Mouse (Mus musculus) MEL (cell line): Measurements from ENCODE around the gene Sigmar1. TPM values are rescaled to one million over a fixed set of nuclear protein-coding genes. Genes with fewer than 3 reads are reported as not detected.

ENCODE experiments used
- DNase-seq: peaks from one replicate; pipeline ENCODE4 v3.0.0; 2011; ENCODE audit warnings: low read depth, low spot score
- H3K27ac ChIP-seq: 2 replicates; pipeline ENCODE4 v1.5.1; 2012; ENCODE audit warnings: low read depth, mild to moderate bottlenecking, control low read depth, low read length, moderate library complexity; ENCODE audit not compliant: control insufficient read depth
- H3K27me3 ChIP-seq, 2 experiments: fragments of 150-350 bp in 1 of 2; sonication (generic) in 1 of 2; 2 replicates each; pipeline ENCODE4 v1.6.1; 2012; ENCODE audit warnings: low read length in 2 of 2, mild to moderate bottlenecking in 2 of 2, improper control_type of control experiment in 1 of 2, moderate library complexity in 1 of 2; ENCODE audit not compliant: insufficient read depth in 2 of 2, control insufficient read depth in 1 of 2
- H3K36me3 ChIP-seq, 2 experiments: 2 replicates each; pipeline ENCODE4 v1.6.1; 2012 to 2014; ENCODE audit warnings: low read length in 2 of 2, improper control_type of control experiment in 1 of 2, inconsistent platforms in 1 of 2, mild to moderate bottlenecking in 1 of 2; ENCODE audit not compliant: insufficient read depth in 2 of 2, control insufficient read depth in 1 of 2
- H3K4me1 ChIP-seq, 2 experiments: fragments of 150-350 bp in 1 of 2; sonication (generic) in 1 of 2; 2 replicates each; pipeline ENCODE4 v1.6.1; 2012; ENCODE audit warnings: low read length in 2 of 2, improper control_type of control experiment in 1 of 2, mild to moderate bottlenecking in 1 of 2; ENCODE audit not compliant: insufficient read depth in 2 of 2, control insufficient read depth in 1 of 2
- H3K4me3 ChIP-seq, 2 experiments: fragments of 150-350 bp in 1 of 2; sonication (generic) in 1 of 2; 2 replicates each; pipeline ENCODE4 v1.5.1; 2012; ENCODE audit warnings: low read depth in 2 of 2, low read length in 2 of 2, mild to moderate bottlenecking in 2 of 2, moderate library complexity in 2 of 2, control low read depth in 1 of 2, improper control_type of control experiment in 1 of 2; ENCODE audit not compliant: control insufficient read depth in 1 of 2, insufficient read depth in 1 of 2
- H3K79me2 ChIP-seq: 2 replicates; pipeline ENCODE4 v1.6.1; 2012; ENCODE audit warnings: mild to moderate bottlenecking, low read length, moderate library complexity; ENCODE audit not compliant: control insufficient read depth, poor library complexity, insufficient read depth
- H3K9ac ChIP-seq: 2 replicates; pipeline ENCODE4 v1.6.1; 2012; ENCODE audit warnings: low read depth, mild to moderate bottlenecking, control low read depth, low read length, moderate library complexity; ENCODE audit not compliant: control insufficient read depth, poor library complexity, severe bottlenecking
- H3K9me3 ChIP-seq: fragments of 150-350 bp; sonication (generic); replicated peaks from 2 replicates; pipeline ENCODE4 v1.6.1; 2012; ENCODE audit warnings: mild to moderate bottlenecking, low read length, improper control_type of control experiment, moderate library complexity; ENCODE audit not compliant: insufficient read depth
- CHD1 ChIP-seq: IDR thresholded peaks from 2 replicates; pipeline ENCODE4 v1.6.1; 2012; ENCODE audit warnings: low read depth, mild to moderate bottlenecking, inconsistent platforms, low read length, improper control_type of control experiment
- CHD2 ChIP-seq: IDR thresholded peaks from 2 replicates; pipeline ENCODE4 v1.6.1; 2011; ENCODE audit warnings: low read length, improper control_type of control experiment
- E2F4 ChIP-seq: IDR thresholded peaks from 2 replicates; pipeline ENCODE4 v1.6.1; 2011; ENCODE audit warnings: low read depth, low read length, improper control_type of control experiment, borderline replicate concordance
- GATA1 ChIP-seq: IDR thresholded peaks from 2 replicates; pipeline ENCODE4 v1.6.1; 2011; ENCODE audit warnings: low read depth, low read length, improper control_type of control experiment
- KAT2A ChIP-seq: conservative IDR thresholded peaks from 2 replicates; pipeline ENCODE4 v1.6.1; 2012; ENCODE audit warnings: low read depth, low read length, improper control_type of control experiment, inconsistent platforms
- MAFK ChIP-seq: IDR thresholded peaks from 2 replicates; pipeline ENCODE4 v1.6.1; 2011; ENCODE audit warnings: low read depth, mild to moderate bottlenecking, low read length, improper control_type of control experiment, borderline replicate concordance
- MAX ChIP-seq: IDR thresholded peaks from 2 replicates; pipeline ENCODE4 v1.6.1; 2011; ENCODE audit warnings: low read length, improper control_type of control experiment
- MAZ ChIP-seq: IDR thresholded peaks from 2 replicates; pipeline ENCODE4 v1.6.1; 2012; ENCODE audit warnings: low read depth, mild to moderate bottlenecking, inconsistent platforms, low read length, improper control_type of control experiment
- MEF2A ChIP-seq: IDR thresholded peaks from 2 replicates; pipeline ENCODE4 v1.6.1; 2014; ENCODE audit warnings: low read depth, mild to moderate bottlenecking, inconsistent platforms, low read length, improper control_type of control experiment; ENCODE audit not compliant: poor library complexity, insufficient replicate concordance, severe bottlenecking; ENCODE audit errors: extremely low read depth
- MYB ChIP-seq: IDR thresholded peaks from 2 replicates; pipeline ENCODE4 v1.6.1; 2011; ENCODE audit warnings: mild to moderate bottlenecking, low read depth, low read length, improper control_type of control experiment
- MYC ChIP-seq: IDR thresholded peaks from 2 replicates; pipeline ENCODE4 v1.6.1; 2011; ENCODE audit warnings: low read depth, mild to moderate bottlenecking, low read length, improper control_type of control experiment, moderate library complexity
- NELFE ChIP-seq: IDR thresholded peaks from 2 replicates; pipeline ENCODE4 v1.6.1; 2011; ENCODE audit warnings: low read depth, low read length, improper control_type of control experiment
- NRF1 ChIP-seq: IDR thresholded peaks from 2 replicates; pipeline ENCODE4 v1.6.1; 2014; ENCODE audit warnings: low read depth, mild to moderate bottlenecking, inconsistent platforms, low read length, improper control_type of control experiment, moderate library complexity; ENCODE audit not compliant: poor library complexity, insufficient read depth, severe bottlenecking
- POLR2AphosphoS2 ChIP-seq: IDR thresholded peaks from 2 replicates; pipeline ENCODE4 v1.6.1; 2011; ENCODE audit warnings: low read length, improper control_type of control experiment
- RAD21 ChIP-seq: IDR thresholded peaks from 2 replicates; pipeline ENCODE4 v1.6.1; 2011; ENCODE audit warnings: mild to moderate bottlenecking, low read depth, low read length, improper control_type of control experiment
- RCOR1 ChIP-seq: IDR thresholded peaks from 2 replicates; pipeline ENCODE4 v1.6.1; 2012; ENCODE audit warnings: low read depth, mild to moderate bottlenecking, inconsistent platforms, low read length, improper control_type of control experiment
- SIN3A ChIP-seq: IDR thresholded peaks from 2 replicates; pipeline ENCODE4 v1.6.1; 2012; ENCODE audit warnings: low read length, improper control_type of control experiment, inconsistent platforms
- TBP ChIP-seq: IDR thresholded peaks from 2 replicates; pipeline ENCODE4 v1.8.0; 2011; ENCODE audit warnings: low read depth, low read length, improper control_type of control experiment
- USF2 ChIP-seq, 2 experiments: IDR thresholded peaks; 2 replicates each; pipeline ENCODE4 v1.6.1; 2011 to 2012; ENCODE audit warnings: improper control_type of control experiment in 2 of 2, low read length in 2 of 2, borderline replicate concordance in 1 of 2, inconsistent platforms in 1 of 2, low read depth in 1 of 2, mild to moderate bottlenecking in 1 of 2; ENCODE audit not compliant: insufficient read depth in 1 of 2
- ZKSCAN1 ChIP-seq: IDR thresholded peaks from 2 replicates; pipeline ENCODE4 v1.6.1; 2012; ENCODE audit warnings: low read depth, mild to moderate bottlenecking, inconsistent platforms, low read length, improper control_type of control experiment, moderate library complexity
- polyA plus RNA-seq, 2 experiments: library from polyadenylated mRNA; stranded (reverse) in 1 of 2; unstranded in 1 of 2; fragments of >175 nt in 1 of 2; fragments of >200 nt in 1 of 2; gene quantifications; 2 replicates each; pipeline versions ENCODE4 v1.2.1 to v1.2.4; 2012; ENCODE audit warnings: low replicate concordance in 2 of 2, low read depth in 1 of 2; ENCODE audit not compliant: insufficient read length in 2 of 2, insufficient read depth in 1 of 2, missing spikeins in 1 of 2
- total RNA-seq: library from RNA; depleted of rRNA; stranded (reverse); fragments of 300-350 nt; gene quantifications from 2 replicates; pipeline ENCODE4 v1.2.3, GENCODE M21; 2012

The Sigmar1 gene
- total and polyA plus RNA-seq, 3 experiments = 80.1 to 190 (median 112) TPM

- TF ChIP-seq MAFK (no peak), ZKSCAN1 (no peak), POLR2AphosphoS2 (no peak), RAD21 (no peak)
These were observed 15.4 kb downstream of the Sigmar1 start (continued) for GRCm38 (mm10) chr4:41740380-41741157.

- Histone ChIP-seq H3K9me3 (no peaks in the 10 kb centered on the region), H3K27me3 (no peaks in the 10 kb centered on the region), H3K27ac (no peak overlapping the region), H3K9ac (no peak overlapping the region), H3K4me3 (no peak overlapping the region), H3K36me3 (peaks cover 0 to 27% of the 10 kb centered on the region in 2 experiments; a peak in 2 of 4 replicates), H3K4me1 (peaks cover 2 to 29% of the 10 kb centered on the region in 2 experiments), H3K79me2 (peaks cover 15% of the 10 kb centered on the region)
- TF ChIP-seq POLR2AphosphoS2 = no peak
- no peak for TF ChIP-seq NRF1
- no peak for TF ChIP-seq CHD1
- no peak for TF ChIP-seq RAD21
- no peak for TF ChIP-seq MAZ
- no peak for TF ChIP-seq KAT2A
- TF ChIP-seq MAX = no peak
- no peak for TF ChIP-seq MAFK
- TF ChIP-seq USF2 (IDR thresholded peaks at IDR 0.05; ENCODE audit: borderline replicate concordance in 1 of 2, insufficient read depth in 1 of 2, low read depth in 1 of 2, low read length in 2 of 2) = no peak
- TF ChIP-seq NELFE = no peak
- no peak for TF ChIP-seq SIN3A
- TF ChIP-seq ZKSCAN1 = no peak
- no peak for TF ChIP-seq E2F4
- TF ChIP-seq GATA1 = no peak
- TF ChIP-seq MYB = no peak
- no peak for TF ChIP-seq TBP
- TF ChIP-seq RCOR1 = no peak
- TF ChIP-seq CHD2 = no peak
- no peak for TF ChIP-seq MYC
- no peak for TF ChIP-seq MEF2A
- no peak for DNase-seq
These were observed 16.7 kb downstream of the Sigmar1 start for GRCm38 (mm10) chr4:41739260-41739659.
